Mouse (Mus musculus): ENCODE data around the gene Simc1.

DNA sequence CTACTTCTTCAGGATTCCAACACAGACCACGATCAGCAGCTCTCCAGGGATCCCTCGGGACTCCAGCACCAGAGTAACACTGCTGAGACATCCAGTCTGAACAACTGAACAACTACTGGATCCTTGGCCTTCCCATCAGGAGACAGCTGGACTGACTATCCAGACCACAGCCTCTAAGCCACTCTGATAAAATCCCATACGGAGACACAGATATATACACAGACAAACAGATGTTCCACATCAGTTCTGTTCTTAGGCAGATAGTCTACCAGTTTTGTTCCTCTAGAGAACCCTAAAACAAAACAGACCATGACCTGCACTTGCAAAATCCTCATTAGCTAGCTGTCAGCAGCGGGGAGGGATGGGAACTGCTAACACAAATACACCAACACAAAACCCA lies 44.3 kb upstream of the Simc1 start:
- TF ChIP-seq CTCF (IDR thresholded peaks at IDR 0.05; ENCODE audit: borderline replicate concordance, control insufficient read depth, extremely low read depth, insufficient read depth, low read length, poor library complexity) (no peak), POLR2A (IDR thresholded peaks at IDR 0.05; ENCODE audit: control insufficient read depth, extremely low read depth, insufficient read depth, low read length, poor library complexity) (no peak)
